Mouse (Mus musculus) yolk sac, embryonic 10.5 days (tissue): ENCODE results near the gene Ksr2.
A peak's percentile ranks its signal among the peaks of the same experiment; 100 is the strongest.
"Not testable (repeated sequence)": the region's sequence is repeated elsewhere in the genome, so short reads cannot be mapped to it uniquely, and the experiment has no call there.

Source experiments
- DNase-seq: peaks from one replicate; pipeline ENCODE4 v3.0.0-alpha.2; 2017; ENCODE audit warnings: low spot score

The Ksr2 gene

DNA sequence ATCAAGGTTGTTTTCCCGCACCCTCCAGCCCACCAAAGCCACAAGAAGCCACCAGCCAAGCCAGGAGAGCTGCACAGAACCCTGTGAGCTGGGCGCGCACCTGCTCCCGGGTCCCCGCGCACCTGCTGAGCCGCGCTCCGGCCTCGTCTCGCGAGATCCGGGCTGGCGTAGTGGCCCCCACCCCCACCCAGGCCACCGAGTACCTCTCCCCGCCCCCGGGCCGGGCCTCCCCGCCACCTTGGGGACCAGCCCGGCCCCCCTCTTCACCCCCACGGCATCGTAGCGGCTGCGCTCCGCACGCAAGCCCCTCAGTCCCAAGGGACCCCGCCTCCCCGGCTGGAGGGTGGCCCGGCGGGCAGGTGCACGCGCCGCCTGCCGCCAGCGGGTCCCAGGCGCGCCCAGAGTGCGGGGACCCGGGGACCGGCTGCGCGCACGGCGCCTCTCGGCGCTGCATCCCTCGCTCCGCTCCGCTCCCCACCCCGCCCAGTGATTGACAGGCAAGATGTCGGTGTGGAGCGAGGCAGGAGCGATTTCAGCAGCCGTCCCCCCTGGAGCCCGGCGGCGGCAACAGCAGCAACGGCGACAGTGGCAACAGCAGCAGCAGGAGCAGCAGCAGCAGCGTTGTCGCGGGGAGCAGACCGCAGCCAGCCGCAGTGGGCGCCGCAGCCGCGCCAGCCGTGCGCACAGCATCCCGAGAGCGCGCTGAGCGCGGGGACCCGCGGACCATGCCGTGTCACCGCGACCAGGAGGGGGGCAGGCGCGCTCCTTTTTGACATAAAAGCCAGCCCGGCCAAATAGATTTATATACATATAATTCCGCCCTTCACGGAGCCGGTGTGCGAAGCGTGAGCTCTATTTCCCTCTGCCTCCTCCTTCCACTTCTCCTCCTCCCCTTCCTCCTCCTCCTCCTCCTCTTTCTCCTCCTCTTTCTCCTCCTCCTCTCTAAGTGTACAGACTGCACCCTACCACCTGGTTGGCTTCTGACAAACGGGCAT, at the start of gene Ksr2:
TSS of gene Ksr2 (plus strand) at position 494 of the 995 bp plus-strand sequence.
- peak; percentile 60 for DNase-seq

DNA sequence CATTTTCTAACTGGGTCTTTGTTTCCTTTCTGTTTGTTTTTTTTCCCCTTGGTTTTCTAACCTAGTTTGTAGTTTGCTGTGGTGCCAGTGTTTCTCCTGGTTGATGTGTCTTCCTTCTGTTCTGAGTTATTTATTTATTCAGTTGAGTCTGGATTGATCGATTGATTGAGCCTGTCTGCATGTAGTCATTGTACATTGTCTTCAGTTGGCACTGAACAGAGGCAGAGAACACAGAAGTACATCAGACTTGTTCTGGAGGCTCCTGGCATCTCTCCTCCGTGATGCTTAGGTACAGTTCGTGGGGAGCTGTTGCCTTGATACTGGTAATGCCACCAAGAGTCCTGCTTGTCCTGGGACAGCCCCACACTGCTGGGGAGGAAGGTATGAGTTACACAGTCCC, 49.0 kb upstream of the Ksr2 start:
- DNase-seq: no peak

DNA sequence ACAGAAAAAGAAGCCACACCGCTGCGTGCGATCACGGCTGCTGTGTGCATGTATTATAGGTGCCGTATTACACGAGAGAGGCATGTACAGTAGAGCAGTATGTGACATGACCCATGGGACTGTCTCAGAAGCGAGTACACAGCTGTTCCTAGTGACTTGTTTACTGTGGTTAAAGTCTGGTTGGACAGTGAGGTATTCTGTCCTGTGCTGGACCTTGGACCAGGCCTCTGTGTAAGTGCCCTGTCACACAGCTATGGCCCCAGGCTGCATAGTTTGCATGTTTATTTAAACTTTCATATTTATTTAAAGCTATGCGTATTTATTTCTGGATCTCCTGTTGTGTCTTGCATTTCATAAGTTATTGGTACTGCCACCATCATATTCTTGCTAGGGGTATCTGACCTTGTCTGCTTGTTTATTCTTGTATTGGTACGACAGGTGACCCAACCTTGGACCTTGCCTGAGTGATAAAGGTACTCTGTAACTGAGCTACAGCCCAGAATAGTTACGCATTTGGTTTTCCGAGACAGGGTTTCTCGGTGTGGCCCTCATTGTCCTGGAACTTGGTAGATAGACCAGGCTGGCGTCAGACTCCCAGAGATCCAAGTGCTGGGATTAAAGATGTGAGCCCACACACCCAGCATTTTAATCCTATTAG, 47.8 kb upstream of the Ksr2 start:
- DNase-seq: peak; percentile 77

DNA sequence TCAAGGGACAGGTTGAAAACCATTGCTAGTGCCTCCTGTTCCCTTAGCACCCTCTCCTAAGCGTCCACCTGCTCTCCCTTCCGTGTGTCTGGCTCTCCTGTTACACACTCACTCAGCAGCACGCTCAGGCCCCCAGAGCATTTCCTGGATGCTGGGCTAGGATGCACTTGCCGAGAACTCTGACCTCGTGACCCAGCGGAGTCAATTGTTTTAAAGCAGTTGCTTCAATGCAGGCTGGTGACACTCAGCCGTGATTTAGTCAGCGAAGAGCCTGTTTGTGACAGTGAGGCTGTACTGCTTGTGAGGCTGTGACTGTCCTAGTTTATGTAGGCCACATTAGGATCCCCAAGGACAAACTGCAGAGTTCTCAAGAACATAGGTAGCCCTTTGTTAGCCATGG, 46.6 kb upstream of the Ksr2 start:
- peak; percentile 52 for DNase-seq

DNA sequence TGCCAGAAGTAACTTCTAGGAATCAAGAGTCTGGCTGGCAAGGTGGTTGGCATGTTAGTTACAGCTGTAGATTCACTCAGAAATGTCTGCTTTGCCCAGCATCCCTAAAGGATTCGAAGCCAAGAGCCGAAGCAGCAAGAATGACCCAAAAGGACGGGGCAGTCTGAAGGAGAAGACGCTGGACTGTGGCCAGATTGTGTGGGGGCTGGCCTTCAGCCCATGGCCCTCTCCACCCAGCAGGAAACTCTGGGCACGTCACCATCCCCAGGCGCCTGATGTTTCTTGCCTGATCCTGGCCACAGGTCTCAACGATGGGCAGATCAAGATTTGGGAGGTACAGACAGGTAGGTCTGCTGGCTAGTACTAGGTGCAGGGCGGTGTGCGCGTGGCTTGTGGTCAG, 43.2 kb upstream of the Ksr2 start:
- DNase-seq: no peak

DNA sequence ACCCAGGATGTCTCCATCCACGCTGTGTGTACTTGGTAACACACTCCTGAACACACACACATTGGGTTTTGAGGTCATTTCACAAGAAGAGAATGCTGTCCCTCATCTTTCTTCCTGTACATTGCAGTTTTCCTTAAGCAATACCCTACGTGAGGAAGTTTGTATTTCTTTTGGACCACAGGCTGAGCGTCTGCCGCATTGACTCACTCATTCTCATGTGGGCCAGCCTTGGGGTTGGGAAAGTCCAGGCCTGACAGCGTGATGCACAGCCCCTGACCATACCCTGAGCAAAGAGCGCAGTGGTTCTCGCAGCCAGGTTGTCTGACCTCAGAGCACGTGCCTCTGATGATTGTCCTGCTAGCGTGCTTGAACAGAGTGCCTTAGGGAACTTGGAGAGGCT, 40.4 kb upstream of the Ksr2 start:
- DNase-seq: no peak

DNA sequence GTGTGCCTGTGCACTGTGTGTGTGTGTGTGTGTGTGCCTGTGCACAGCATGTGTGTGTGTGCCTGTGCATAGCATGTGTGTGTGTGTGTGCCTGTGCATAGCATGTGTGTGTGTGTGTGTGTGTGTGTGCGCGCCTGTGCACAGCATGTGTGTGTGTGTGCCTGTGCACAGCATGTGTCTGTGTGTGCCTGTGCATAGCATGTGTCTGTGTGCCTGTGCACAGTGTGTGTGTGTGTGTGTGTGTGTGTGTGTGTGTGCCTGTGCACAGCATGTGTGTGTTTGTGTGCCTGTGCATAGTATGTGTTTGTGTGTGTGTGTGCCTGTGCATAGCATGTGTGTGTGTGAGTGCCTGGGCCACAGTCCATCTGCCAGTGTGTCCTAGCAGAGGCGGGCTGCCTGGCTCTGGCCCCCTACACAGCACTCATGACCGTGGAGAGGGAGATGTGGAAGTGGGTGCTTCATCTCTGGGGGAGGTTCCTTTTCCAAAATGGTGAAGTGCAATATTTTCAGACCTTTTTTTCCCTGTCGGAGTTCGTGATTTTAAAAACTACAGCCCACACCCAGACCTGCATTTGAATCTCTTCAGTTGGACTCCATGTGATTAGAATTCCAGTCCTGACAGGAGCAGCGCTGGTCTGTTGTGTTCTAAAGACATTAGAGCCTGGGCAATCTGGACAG, 39.3 kb upstream of the Ksr2 start:
- no peak for DNase-seq

DNA sequence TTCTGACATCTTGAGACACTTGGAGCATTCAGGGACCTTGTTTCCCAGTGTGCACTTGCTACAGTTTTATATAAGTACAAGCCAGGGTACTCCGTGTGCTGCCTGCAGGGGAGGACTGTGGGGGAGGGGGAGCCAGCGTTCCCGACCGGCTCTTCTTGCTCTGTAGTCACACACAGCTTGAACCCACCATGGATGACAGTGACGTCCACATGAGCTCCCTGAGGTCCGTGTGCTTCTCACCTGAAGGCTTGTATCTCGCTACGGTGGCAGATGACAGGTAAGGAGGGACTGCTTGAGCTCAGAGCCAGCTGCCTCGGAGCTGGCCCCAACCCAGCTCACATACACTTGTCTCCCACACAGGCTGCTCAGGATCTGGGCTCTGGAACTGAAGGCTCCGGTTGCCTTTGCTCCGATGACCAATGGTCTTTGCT, 37.5 kb upstream of the Ksr2 start:
- DNase-seq: no peak

DNA sequence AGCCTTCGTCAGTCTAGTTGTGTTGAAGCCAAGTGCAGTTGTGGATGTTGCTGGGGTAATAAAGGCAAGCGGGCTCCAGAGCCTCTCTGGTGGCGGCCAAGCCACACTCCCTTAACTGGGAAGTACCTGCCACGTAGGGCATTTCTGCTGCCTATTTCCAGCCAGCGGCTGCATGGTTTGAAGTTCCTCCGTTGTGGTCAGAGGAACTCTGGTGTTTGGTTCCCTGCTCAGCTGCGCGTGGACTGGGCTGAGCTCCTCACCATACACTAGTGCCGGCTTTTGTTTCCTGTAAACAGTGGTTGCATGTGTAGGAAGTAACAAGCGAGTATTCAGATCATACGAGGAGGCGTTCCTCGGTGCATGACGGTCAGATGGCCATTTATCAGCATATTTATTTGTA, 36.1 kb upstream of the Ksr2 start:
- not testable (repeated sequence) for DNase-seq

DNA sequence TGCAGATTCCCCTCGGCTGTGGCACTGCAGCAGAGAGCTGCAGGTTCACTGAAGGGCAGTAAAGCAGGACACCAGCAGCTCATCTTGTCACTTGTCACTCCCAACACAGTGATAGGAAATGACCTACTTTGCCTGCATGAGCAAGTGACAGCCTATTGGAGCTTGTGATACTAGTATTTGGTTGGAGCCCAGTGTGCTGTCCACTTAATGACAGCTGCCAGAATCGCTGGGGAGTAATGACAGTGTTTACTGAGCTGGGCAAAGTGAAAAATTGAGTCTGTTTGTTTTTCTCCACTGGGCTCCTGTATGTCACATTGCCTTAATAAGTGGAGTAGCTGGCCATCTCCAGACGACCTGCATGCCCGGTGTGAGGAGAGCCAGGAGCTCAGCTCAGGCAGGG, 33.6 kb upstream of the Ksr2 start:
- no peak for DNase-seq

DNA sequence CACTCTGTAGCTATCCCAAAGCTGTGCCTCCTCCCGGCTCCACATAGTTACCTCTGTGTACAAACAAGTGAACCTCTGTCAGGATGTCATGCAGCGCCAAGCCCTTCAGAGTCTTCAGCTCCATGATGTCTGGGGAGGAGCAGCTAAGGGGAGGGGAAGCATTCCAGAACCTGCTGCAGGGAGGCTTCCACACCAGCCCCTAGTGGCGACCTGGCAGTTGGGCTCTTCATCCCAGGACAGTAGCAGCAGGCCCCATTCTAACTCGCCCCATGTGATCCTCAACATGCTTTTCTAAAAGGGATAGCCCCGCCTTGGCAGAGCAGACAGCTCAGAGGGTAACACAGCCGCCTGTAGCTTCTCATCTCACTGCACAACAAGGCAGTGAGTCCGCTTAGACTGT, 32.0 kb upstream of the Ksr2 start:
- DNase-seq: no peak

DNA sequence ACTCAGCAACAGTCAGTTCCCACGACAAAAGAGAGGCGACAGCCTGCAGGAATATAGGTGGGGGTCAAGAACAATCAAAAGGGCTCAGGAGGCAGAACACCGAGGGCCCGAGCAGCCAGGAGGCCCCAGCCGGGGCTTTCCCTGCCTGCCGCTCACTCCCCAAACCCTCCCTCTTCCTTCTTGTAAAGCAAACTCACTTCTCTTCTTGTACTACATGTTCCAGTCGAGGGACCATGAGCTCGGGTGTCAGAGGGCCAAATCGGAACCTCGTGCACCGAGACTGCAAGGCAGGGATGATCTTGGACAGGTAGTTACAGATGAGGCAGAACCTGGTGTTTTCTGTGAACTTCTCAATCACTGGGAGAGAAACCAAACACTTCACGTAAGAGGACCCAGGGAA, 30.6 kb upstream of the Ksr2 start:
- DNase-seq: no peak

DNA sequence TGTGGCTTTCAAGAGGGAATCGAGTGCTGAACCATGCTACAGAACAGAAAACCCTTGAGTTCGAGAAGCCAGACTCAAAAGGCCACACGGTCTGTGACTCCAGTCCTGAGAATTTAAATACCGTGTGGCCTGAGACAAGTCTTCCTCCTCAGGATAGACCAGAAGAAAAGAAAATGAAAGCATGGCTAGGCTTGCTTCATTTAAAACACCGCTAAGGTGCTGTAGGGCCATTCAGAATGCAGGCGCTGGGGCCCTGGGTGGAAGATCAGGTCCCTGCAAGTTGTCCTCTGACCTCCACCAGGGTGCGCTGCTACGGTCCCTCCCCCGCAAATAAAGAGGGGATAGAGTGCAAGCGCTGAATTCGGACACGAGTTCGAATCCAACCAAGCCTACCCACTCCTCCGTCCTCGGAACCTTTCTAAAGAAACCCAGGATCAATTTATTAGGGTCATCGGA, 25.5 kb upstream of the Ksr2 start:
- peak; percentile 73 for DNase-seq

DNA sequence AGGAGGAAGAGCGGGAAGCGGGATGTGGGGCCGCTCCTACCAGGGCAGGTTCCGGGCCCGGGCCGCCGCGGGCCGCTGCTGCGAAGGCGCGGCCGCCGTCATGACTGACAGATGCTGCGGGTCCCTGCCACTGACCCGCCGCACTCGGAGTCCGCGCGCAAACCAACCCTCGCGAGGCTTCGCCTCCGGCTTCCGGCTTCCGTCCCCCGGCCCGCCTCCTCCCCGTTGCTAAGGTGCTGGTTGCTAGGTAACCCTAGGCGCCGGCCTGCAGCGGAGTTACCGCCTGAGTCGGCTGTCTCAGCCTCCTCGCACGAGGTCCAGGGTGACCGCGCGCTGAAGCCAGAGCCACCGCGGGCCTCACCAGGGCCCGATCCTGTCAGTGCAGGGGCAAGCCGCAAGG, 24.9 kb upstream of the Ksr2 start, which contains the start of gene Rfc5:
TSS of gene Rfc5 (minus strand) at position 171 of the 400 bp plus-strand sequence.
- peak; percentile 94 for DNase-seq

DNA sequence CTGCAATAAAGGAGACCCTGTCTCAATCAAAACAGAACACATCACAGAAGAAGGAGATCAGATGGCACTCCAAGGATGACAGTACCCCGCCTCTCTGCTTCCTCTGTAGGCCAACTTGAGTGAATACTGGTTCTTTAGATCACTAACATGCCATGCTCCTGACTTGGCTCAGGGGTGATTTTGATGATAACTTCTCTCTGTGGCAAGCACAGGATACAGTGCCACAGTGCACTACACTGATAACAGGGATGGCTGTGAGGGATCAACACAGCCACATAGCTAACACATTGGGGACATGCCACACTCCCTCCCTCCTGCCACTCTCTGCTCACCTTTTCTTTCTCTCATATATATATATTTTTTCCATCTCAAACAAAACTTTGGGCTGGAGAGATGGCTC, 22.9 kb upstream of the Ksr2 start:
- DNase-seq: no peak

DNA sequence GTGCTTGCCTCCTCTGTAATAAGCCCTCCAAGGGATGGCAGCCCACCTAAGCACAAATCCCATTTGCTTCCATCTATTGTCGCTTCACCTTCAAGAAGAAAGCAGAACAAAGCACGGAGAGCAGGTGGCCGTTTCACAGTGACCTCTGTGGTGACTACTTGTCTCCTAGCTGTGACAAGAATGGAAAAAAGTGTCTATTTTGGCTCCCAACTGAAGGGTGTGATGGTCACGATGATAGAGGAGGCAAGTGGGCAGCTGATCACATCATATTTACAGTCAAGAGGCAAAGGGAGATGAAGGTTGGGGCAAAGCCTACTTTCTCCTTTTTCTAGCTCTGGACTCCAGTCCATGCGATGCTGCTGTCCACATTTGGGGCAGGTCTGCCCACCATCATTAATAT, 18.0 kb upstream of the Ksr2 start:
- no peak for DNase-seq

DNA sequence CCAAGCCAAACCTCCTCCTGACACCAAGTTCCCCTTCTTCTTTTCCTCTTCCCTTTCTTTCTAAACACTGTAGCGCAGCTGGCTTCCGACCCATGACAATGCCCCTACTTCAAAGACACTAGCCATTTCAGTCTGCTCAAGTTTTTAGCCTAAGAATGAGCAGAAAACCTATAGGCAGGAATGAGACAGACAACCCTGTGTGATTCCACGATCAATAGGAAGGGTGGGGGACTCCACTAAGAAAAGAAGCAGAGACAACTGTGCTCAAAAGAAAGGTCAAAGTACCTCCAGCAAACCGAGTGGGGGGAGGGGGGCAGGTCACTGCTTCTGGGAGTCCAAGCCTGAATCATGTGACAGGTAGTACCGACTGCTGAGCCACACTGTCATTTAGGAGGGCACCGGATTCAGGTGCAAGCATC, 17.2 kb upstream of the Ksr2 start:
- DNase-seq: peak; percentile 68

DNA sequence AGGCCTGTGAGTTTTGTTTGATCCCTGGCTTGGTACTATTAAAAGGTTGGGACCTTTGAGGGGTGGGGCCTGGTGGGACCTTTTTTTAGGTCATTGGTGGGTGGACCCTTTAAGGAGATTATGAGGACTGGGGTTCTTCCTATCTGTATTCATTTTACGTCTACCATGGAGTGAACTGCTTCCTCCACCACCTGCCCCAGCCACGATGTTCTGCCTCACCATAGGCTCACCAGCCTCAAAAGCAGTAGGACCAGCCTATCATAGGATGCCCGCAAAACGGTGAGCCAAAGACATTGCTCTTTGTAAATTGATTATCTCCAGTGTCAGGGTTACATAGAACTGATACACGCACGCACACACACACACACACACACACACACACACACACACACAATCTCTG, 16.4 kb upstream of the Ksr2 start:
- DNase-seq: no peak

DNA sequence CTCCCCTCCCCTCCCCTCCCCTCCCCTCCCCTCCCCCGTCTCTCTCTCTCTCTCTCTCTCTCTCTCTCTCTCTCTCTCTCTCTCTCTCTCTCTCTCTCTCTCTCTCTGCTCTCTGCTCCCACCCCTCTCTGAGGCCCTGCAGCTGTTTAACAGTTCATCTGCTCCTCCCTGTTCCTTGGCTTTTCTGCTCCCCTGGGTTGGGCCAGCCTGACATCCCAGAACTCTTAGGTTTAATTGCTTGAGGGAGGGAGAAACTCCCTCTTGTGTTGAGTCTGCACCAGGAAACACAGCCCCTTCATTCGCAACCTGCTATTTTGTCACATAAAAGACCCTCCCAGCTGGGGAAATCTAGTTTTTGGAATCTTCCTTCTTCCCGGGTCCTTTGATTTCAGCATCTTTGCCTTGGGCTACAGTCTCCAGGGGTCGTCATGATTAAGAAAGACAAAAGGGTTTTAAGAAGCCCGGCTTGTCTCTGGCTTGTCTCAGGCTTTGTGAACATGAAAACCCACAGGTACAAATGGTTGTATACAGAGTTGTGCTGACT, 15.7 kb upstream of the Ksr2 start:
- DNase-seq: no peak

DNA sequence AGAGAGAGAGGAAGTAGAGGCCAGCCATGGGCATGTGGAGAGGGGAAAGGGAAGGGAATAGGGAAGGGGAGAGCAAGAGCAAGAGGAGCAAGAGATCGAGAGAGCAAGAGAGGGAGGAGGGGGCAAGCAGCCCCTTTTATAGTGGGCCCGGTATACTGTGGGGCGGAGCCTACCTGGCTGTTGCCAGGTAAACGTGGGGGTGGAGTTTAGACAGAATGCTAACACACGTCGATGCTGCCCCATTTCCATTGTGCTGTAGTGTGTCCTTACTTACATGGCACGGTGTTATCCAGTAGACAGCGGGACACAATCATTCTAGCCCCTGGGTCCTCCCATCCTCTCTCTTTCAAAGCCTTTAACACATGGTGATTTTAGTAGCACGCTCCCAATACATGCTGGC, 14.5 kb upstream of the Ksr2 start:
- DNase-seq: no peak

DNA sequence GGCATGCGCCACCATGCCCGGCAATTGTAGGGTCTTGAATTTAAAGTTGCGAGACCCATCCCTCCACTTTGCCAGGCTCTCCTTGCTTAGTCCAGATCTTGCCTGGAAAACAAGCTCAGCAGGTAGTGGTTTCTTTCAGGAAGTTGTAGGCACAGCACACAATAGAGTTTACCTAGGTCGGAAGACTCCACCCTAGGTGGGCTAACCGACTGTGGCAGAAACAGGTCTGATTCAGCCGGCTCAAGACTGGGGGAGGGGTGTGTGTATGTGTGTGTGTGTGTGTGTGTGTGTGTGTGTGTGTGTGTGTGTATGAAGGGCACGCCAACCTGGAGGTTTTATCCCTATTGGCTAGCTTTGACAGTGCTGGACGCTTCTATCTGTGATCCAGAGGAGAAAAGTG, 10.2 kb upstream of the Ksr2 start:
- DNase-seq: no peak

DNA sequence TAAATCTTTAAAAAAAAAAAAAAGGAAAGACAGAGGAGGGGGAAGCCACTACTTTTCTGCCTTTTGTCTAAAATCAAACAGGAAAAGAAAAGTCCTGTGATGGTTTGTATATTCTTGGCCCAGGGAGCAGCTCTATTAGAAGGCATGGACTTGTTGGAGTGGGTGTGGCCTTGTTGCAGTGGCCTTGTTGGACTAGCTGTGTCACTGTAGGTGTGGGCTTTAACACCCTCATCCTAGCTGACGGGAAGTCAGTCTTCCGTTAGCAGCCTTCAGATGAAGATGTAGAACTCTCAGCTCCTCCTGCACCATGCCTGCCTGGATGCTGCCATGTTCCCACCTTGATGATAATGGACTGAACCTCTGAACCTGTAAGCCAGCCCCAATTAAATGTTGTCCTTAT, 9.1 kb upstream of the Ksr2 start:
- DNase-seq: not testable (repeated sequence)
